Mouse (Mus musculus) hindbrain, embryonic 13.5 days (tissue): Measurements from ENCODE around the gene Cyp2j6. TPM values are rescaled to one million over a fixed set of nuclear protein-coding genes. Genes with fewer than 3 reads are reported as not detected.
"Not testable (repeated sequence)": the region's sequence is repeated elsewhere in the genome, so short reads cannot be mapped to it uniquely, and the experiment has no call there.

ENCODE experiments used
- ATAC-seq: fragments of 200-750 bp; cut with Nextera tagmentation; 2 replicates; pipeline ENCODE4 v1.8.0; 2017; ENCODE audit warnings: moderate TSS enrichment; ENCODE audit not compliant: low FRiP score
- H3K27ac ChIP-seq: fragments of 300-500 bp; sonication (generic); 2 replicates; pipeline ENCODE4 v1.5.1; 2015; ENCODE audit warnings: inconsistent platforms, mild to moderate bottlenecking, moderate library complexity
- H3K27me3 ChIP-seq: fragments of 300-500 bp; sonication (generic); 2 replicates; pipeline ENCODE4 v1.6.1; 2015; ENCODE audit warnings: mild to moderate bottlenecking, inconsistent platforms
- H3K36me3 ChIP-seq: fragments of 300-500 bp; sonication (generic); 2 replicates; pipeline ENCODE4 v1.6.1; 2015; ENCODE audit warnings: mild to moderate bottlenecking, inconsistent platforms
- H3K4me1 ChIP-seq: fragments of 300-500 bp; sonication (generic); replicated peaks from 2 replicates; pipeline ENCODE4 v1.6.1; 2015; ENCODE audit warnings: inconsistent platforms
- H3K4me2 ChIP-seq: fragments of 300-500 bp; sonication (generic); 2 replicates; pipeline ENCODE4 v1.6.1; 2015; ENCODE audit warnings: inconsistent platforms, mild to moderate bottlenecking, moderate library complexity
- H3K4me3 ChIP-seq: fragments of 300-500 bp; sonication (generic); 2 replicates; pipeline ENCODE4 v1.5.1; 2015; ENCODE audit warnings: mild to moderate bottlenecking, inconsistent platforms
- H3K9ac ChIP-seq: fragments of 300-500 bp; sonication (generic); 2 replicates; pipeline ENCODE4 v1.6.1; 2015; ENCODE audit warnings: mild to moderate bottlenecking, inconsistent platforms
- H3K9me3 ChIP-seq: fragments of 300-500 bp; sonication (generic); 2 replicates; pipeline ENCODE4 v1.6.1; 2016; ENCODE audit warnings: inconsistent platforms
- WGBS: fragments of 180-500 bp; shearing (Covaris S2); methylation state at CpG from one replicate; pipeline ENCODE4 v1.1.7; 2015; 5-methylcytosine and 5-hydroxymethylcytosine counted together
- polyA plus RNA-seq: library from polyadenylated mRNA; unstranded; fragments of >200 nt; fragmentation: Nextera tagmentation; extraction: Ambion mirVana; gene quantifications from 2 replicates; pipeline ENCODE4 v1.2.1, GENCODE M21; 2015

Gene Cyp2j6
- 6.0 and 6.1 TPM in 2 replicates for polyA plus RNA-seq

DNA sequence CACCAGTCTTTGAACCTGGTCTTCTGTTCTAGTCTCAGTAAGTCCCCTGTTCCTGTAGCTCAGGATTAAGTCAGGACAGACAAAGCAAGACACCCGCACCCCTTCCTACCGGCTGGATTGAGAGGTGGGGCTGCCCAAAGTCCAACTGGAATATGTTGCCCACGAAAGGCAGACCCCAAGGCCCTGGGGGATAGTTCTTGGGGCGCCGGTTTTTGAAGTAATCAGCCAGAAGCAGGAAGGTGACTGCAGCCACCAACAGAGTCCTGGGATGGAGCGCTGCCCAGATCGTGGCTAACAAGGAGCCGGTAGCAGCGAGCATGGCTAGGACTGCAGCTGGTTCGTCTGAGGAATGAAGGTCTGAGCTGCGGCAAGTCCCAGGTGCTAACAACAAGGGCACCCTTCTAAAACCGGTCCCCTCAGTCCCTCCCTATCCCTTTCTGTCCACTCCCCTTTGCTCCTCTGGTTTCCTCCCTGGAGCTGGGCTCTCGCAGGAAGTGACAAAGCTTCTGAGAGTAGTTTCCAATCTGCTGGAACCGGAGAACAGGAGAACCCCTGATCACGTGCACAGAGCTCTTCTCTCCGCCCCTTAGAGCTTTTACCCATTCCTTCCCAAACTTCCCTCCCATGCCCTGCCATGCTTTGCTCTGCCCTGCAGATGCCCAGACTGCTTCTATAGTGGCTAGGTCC, at the start of gene Cyp2j6:
Gene Cyp2j6, minus strand, starts transcription at position 529 of the 687 bp plus-strand sequence.
- 0 out of 2 replicates have a peak within 1 kb of the TSS, but pooled peaks have one; percentile 44 for H3K27ac ChIP-seq

GRCm38 (mm10) chr4:96591791-96592150, 38.3 kb upstream of the Cyp2j6 start:
- H3K27ac ChIP-seq = no peak overlapping the region
- ATAC-seq = peak; percentile 74

More for the DNA sequence above, at the start of gene Cyp2j6:
- no peaks in the 10 kb centered on the region for H3K27me3 ChIP-seq
- no peaks in the 10 kb centered on the region for H3K36me3 ChIP-seq
- peak within 1 kb of the TSS; percentile 70 for H3K9ac ChIP-seq
- peak within 1 kb of the TSS; percentile 50 for H3K4me3 ChIP-seq
- ATAC-seq = peak; percentile 95
- H3K4me1 ChIP-seq = no peaks in the 10 kb centered on the region
- H3K9me3 ChIP-seq = no peaks in the 10 kb centered on the region
- H3K4me2 ChIP-seq = peak within 1 kb of the TSS; percentile 67
- 6% methylated on average over 16 of the region's 16 CpGs for WGBS

GRCm38 (mm10) chr4:96590911-96591790, 37.7 kb upstream of the Cyp2j6 start, which contains the start of gene Cyp2j9:
Cyp2j9 (minus strand) TSS chr4:96591578.
- WGBS = 12% methylated on average over 18 of the region's 18 CpGs
- peak within 1 kb of the TSS; percentile 63 for H3K9ac ChIP-seq
- no peaks in the 10 kb centered on the region for H3K36me3 ChIP-seq
- ATAC-seq = peak; percentile 91
- no peaks in the 10 kb centered on the region for H3K9me3 ChIP-seq
- H3K27me3 ChIP-seq = no peaks in the 10 kb centered on the region
- H3K27ac ChIP-seq = peak within 1 kb of the TSS; percentile 67
- peak within 1 kb of the TSS; percentile 61 for H3K4me2 ChIP-seq
- H3K4me1 ChIP-seq = peaks cover 8% of the 10 kb centered on the region
- H3K4me3 ChIP-seq = peak within 1 kb of the TSS; percentile 37

More at GRCm38 (mm10) chr4:96591791-96592150, 38.3 kb upstream of the Cyp2j6 start:
- H3K36me3 ChIP-seq = no peaks in the 10 kb centered on the region
- H3K27me3 ChIP-seq = no peaks in the 10 kb centered on the region
- WGBS = 28% methylated on average over 4 of the region's 4 CpGs
- peak overlapping the region; percentile 37; the same call in 1 of the 2 replicates for H3K4me3 ChIP-seq
- no peaks in the 10 kb centered on the region for H3K9me3 ChIP-seq
- H3K4me1 ChIP-seq = peaks cover 8% of the 10 kb centered on the region
- peak overlapping the region; percentile 61 for H3K4me2 ChIP-seq
- no peak overlapping the region for H3K9ac ChIP-seq

DNA sequence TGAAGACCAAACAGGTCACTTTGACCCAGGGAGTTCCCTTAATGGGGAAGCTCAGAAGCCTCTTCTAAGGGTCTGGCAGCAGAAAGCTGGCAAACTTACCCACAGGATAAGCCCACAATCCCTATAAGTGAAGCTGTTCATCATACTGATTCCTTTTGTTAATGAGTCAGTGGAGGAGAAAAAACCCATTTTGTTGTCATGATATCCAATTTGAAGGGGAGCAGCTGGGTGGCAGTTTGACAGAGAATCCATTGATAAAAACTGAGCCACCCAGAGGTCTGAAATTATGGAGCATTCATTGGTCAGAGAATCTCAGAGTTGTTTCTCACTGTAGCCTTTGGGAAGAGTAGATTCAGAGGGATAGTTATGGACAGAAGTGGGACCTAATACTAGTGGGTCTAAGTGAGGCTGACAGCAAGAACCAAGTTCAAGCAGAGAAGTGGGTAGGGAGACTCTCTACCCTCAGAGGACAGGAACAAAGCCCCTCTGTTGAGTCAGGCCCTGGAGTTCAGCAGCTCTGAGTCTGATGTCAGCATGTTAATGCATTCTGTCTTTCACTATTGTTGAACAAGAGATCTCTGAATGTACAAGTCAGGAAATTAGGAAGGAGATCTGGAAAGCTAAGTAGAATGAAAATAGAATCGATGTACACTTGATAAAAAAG, 28.1 kb upstream of the Cyp2j6 start:
- no peak overlapping the region for H3K9ac ChIP-seq
- no peaks in the 10 kb centered on the region for H3K9me3 ChIP-seq
- no peaks in the 10 kb centered on the region for H3K27me3 ChIP-seq
- H3K36me3 ChIP-seq = no peaks in the 10 kb centered on the region
- WGBS = 64% methylated on average over 1 of the region's 1 CpGs
- no peak overlapping the region for H3K4me2 ChIP-seq
- no peak for ATAC-seq
- H3K4me1 ChIP-seq = no peaks in the 10 kb centered on the region
- no peak overlapping the region for H3K27ac ChIP-seq
- no peak overlapping the region for H3K4me3 ChIP-seq

DNA sequence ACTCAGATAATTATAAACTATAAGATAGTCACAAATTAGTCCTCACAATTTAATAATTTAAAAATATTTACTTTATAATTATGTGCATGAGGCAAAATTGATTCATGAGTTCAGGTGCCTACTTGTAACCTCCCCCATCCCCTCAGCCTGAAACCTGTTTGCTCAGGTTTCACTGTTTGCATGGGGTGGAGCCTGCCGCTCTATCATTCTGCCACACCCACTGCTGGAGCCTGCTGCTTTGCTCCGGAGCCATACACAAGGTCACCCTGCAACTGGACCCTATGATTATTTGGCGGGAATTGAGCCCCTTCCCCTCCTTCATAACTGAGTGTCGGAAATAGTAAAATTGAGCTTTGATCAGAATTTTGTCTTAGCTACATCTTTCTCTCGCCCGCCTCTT, 26.9 kb upstream of the Cyp2j6 start:
- WGBS = 63% methylated on average over 6 of the region's 6 CpGs
- H3K4me2 ChIP-seq, H3K27me3 ChIP-seq, H3K9me3 ChIP-seq, H3K9ac ChIP-seq, H3K4me3 ChIP-seq, H3K27ac ChIP-seq, ATAC-seq, H3K4me1 ChIP-seq, H3K36me3 ChIP-seq: not testable (repeated sequence)

- H3K36me3 ChIP-seq = no peaks in the 10 kb centered on the region
- no peak overlapping the region for H3K27ac ChIP-seq
- ATAC-seq = no peak
- no peaks in the 10 kb centered on the region for H3K27me3 ChIP-seq
- H3K4me2 ChIP-seq = no peak overlapping the region
- H3K9ac ChIP-seq = no peak overlapping the region
- WGBS = 68% methylated on average over 3 of the region's 3 CpGs
- H3K4me1 ChIP-seq = no peaks in the 10 kb centered on the region
- no peaks in the 10 kb centered on the region for H3K9me3 ChIP-seq
- no peak overlapping the region for H3K4me3 ChIP-seq
Observed at GRCm38 (mm10) chr4:96569442-96569841, 16.0 kb upstream of the Cyp2j6 start.

DNA sequence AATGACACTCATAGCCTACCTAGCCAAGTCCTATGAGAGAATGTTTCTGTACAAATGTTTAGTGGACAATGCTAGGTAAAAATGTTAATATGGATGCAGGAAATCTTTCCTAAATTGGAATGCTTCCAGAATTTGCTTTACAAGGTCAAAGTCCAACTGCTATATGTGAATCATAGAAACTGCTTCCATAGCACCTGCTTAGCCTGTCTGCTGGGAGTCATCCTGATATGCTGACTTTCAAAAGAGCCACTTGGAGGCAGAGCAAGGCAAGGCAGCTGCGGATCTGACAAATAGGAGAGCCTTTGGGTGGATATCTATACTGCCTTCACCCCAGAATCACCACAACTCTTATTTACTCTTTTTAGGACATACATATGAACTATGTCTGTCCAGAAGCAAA, 14.5 kb upstream of the Cyp2j6 start:
- Histone ChIP-seq H3K9ac (no peak overlapping the region), H3K36me3 (no peaks in the 10 kb centered on the region), H3K27me3 (no peaks in the 10 kb centered on the region)

DNA sequence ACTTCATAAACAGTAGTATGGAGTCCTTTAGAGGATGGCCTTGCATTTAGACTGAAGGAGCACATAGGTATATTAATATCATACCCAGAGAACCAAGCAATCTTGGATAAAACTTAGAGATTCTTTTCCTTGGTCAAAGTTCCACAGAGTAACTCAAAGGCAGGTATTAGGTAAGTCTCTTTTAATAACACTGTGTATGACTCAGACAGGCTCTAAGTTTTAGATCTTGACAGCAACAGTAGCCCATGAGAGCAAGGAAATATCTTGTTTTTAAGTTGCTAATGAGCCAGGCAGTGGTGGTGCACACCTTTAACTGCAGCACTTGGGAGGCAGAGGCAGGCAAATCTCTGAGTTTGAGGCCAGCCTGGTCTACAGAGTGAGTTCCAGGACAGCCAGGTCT, 12.3 kb upstream of the Cyp2j6 start:
- Histone ChIP-seq H3K4me2 (no peak overlapping the region), H3K4me3 (no peak overlapping the region), H3K27ac (no peak overlapping the region), H3K4me1 (no peaks in the 10 kb centered on the region), H3K9ac (no peak overlapping the region), H3K27me3 (no peaks in the 10 kb centered on the region), H3K36me3 (no peaks in the 10 kb centered on the region), H3K9me3 (no peaks in the 10 kb centered on the region)
- no peak for ATAC-seq

More for the DNA sequence above, 14.5 kb upstream of the Cyp2j6 start:
- WGBS = 89% methylated on average over 1 of the region's 1 CpGs
- no peak for ATAC-seq
- Histone ChIP-seq H3K4me1 (no peaks in the 10 kb centered on the region), H3K4me3 (no peak overlapping the region), H3K4me2 (no peak overlapping the region), H3K9me3 (no peaks in the 10 kb centered on the region), H3K27ac (no peak overlapping the region)

DNA sequence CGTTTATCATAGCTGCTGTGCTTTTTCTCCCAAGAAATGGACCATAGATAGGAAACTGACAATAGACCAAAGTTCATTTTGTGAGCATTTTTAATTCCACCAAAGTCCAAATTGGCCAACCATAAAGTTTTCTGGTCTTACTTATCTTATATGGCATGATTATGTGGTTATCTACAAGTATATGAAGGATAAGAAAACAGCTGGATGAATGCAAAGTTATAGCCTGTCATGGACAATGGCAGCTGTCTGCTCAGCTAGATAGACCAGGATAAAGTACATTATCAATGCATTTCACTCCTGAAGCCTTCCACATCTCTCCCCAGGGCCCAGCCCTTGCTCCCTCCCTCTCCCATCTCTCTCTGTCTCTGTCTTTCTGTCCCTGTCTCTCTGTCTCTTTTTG, 7.0 kb upstream of the Cyp2j6 start:
- 92% methylated on average over 1 of the region's 1 CpGs for WGBS
- ATAC-seq = no peak
- Histone ChIP-seq H3K36me3 (no peaks in the 10 kb centered on the region), H3K4me1 (no peaks in the 10 kb centered on the region), H3K4me2 (no peak overlapping the region), H3K9ac (no peak overlapping the region), H3K27ac (no peak overlapping the region), H3K9me3 (no peaks in the 10 kb centered on the region), H3K4me3 (no peak overlapping the region), H3K27me3 (no peaks in the 10 kb centered on the region)

DNA sequence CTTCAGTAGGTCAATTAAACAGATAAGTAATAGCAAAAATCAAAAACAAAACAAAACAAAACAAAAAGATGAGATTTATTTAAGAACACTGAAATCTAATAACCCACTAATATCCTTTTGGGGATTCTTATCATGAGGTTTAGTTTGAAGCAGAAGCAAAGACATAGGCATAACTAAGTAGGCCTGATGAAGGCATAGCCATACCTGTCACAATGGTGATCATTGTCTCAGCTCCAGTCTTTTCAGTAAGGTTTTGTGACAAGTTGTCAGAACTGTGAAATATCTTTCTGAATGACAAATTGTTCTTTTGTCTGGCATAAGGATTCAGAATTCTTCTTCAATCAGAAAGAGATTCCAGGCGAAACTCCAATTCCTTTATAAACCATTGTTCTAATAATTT, 6.3 kb upstream of the Cyp2j6 start:
- 65% methylated on average over 1 of the region's 1 CpGs for WGBS
- Histone ChIP-seq H3K4me1 (no peaks in the 10 kb centered on the region), H3K9ac (no peak overlapping the region), H3K36me3 (no peaks in the 10 kb centered on the region), H3K9me3 (no peaks in the 10 kb centered on the region), H3K27ac (no peak overlapping the region), H3K4me2 (no peak overlapping the region), H3K27me3 (no peaks in the 10 kb centered on the region), H3K4me3 (no peak overlapping the region)
- no peak for ATAC-seq

GRCm38 (mm10) chr4:96551619-96552018, 1.8 kb downstream of the Cyp2j6 start:
- ATAC-seq = no peak
- Histone ChIP-seq H3K4me2 (peak overlapping the region; percentile 26; the same call in 1 of the 2 replicates), H3K27ac (no peak overlapping the region), H3K27me3 (no peaks in the 10 kb centered on the region), H3K36me3 (no peaks in the 10 kb centered on the region), H3K4me3 (no peak overlapping the region), H3K4me1 (no peaks in the 10 kb centered on the region), H3K9me3 (no peaks in the 10 kb centered on the region), H3K9ac (no peak overlapping the region)
- 90% methylated on average over 3 of the region's 3 CpGs for WGBS

GRCm38 (mm10) chr4:96545976-96546375, 7.5 kb downstream of the Cyp2j6 start:
- no peak for ATAC-seq
- Histone ChIP-seq H3K4me1 (no peaks in the 10 kb centered on the region), H3K27ac (no peak overlapping the region), H3K36me3 (no peaks in the 10 kb centered on the region), H3K27me3 (no peaks in the 10 kb centered on the region), H3K4me3 (no peak overlapping the region), H3K9ac (no peak overlapping the region), H3K9me3 (no peaks in the 10 kb centered on the region), H3K4me2 (no peak overlapping the region)
- WGBS = 51% methylated on average over 1 of the region's 1 CpGs
